Mouse (Mus musculus): ENCODE data around the gene Oxld1. TPM values are rescaled to one million over a fixed set of nuclear protein-coding genes. Genes with fewer than 3 reads are reported as not detected.

Oxld1 gene
- polyA plus RNA-seq, 2 experiments from 2014 or later = 7.5 to 8.5 TPM

DNA sequence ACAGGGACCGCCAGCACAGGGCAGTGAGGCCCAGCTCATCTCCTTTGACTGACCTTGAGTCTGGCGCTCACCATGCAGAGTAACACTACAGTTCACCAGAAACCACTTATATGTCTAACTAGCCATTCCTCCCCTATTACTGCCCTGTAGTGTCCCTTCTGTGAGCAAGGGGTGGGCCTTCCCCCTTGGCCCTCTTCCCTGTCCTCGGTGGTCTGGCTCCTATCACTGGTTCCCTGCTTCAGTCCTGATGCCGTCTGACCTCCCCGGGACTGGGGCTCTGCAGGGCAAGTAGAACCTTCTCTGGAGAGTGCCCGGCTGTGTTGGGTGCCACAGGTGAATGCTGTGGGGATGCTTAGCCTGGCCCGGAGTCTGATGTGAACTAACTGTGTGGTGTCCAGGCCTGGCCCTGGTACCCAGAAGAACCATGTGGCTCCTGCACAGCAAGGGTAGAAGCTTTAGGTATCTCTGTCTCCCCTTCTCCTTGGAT is 25.6 kb upstream of the Oxld1 start:
- ATAC-seq = no peak

- ATAC-seq = no peak
Observed at GRCm38 (mm10) chr11:120472052-120472451, 14.2 kb upstream of the Oxld1 start.

GRCm38 (mm10) chr11:120467736-120468092 is 9.8 kb upstream of the Oxld1 start:
- no peak for ATAC-seq

- ATAC-seq = peak; percentile 100
Observed at GRCm38 (mm10) chr11:120467051-120467735, 9.3 kb upstream of the Oxld1 start, which contains the start of gene Arl16. Gene Arl16, minus strand, starts transcription at chr11:120467607.

GRCm38 (mm10) chr11:120465521-120465920 is 7.7 kb upstream of the Oxld1 start:
- no peak for ATAC-seq

GRCm38 (mm10) chr11:120464365-120464764 is 6.5 kb upstream of the Oxld1 start:
- no peak for ATAC-seq

- no peak for ATAC-seq
Observed at GRCm38 (mm10) chr11:120463536-120463935, 5.7 kb upstream of the Oxld1 start.

- ATAC-seq = no peak
Observed at GRCm38 (mm10) chr11:120458847-120459597, 1.2 kb upstream of the Oxld1 start.

DNA sequence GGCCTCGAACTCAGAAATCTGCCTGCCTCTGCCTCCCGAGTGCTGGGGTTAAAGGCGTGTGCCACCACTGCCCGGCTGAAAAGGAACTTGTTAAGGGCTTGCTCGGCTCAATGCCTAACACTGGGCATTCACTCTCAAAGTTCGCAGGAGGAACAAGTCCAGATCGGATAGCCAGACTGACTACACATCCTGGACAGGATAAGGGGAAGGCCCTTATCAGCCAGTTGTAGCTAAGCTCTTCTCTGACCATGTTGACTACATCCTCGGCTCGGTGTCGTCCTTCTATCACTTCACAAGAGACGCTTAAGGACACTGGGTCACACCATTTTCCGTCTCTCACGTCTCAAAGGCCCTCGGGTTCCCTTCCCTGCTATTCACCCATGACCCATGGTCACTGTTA is 498 bp downstream of the Oxld1 start:
- ATAC-seq = peak; percentile 29

- ATAC-seq = no peak
Observed at GRCm38 (mm10) chr11:120455413-120455812, 2.5 kb downstream of the Oxld1 start.

- no peak for ATAC-seq
Observed at GRCm38 (mm10) chr11:120454965-120455364, 2.9 kb downstream of the Oxld1 start.

- ATAC-seq = no peak
Observed at GRCm38 (mm10) chr11:120453306-120453705, 4.6 kb downstream of the Oxld1 start, which contains the start of gene Pde6g. Gene Pde6g, minus strand, starts transcription at chr11:120453500.

DNA sequence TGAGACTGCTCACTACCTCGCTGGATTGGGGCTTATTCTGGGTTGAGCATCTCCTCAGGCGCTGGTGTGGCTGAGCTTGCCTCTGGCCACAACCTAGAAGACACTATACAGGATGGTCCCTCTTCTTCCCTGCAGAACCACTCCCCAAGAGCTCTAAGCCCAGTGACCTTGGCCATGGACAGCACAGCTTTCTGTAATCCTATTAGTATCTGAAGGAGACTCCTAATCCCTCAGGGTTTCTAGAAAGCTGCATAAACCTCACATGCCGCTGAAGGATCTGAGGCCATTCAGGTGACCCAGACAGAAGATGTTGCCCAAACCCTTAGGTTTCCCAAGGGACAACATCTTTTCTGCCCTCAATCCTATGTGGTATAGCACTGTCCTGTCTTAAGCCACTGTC is 5.6 kb downstream of the Oxld1 start:
- no peak for ATAC-seq

DNA sequence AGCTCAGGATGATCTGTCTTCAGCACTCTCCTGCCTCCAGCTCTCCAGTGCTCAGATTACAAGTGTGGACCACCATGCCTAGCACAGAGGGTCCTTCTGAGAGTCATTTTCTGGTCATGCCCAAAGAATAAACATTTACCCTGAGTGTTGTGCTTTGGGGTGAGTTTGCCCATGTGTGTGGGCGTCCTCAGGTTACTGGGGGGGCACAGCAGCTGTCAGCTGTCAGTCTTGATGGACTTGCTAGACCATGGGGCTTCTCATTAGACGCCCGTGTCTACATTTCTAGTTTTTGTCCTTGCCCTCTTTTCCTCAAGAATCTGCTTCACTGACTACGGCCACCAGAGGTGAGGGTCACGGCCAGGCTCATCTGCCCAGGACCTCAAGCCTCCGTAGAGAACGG is 10.7 kb downstream of the Oxld1 start:
- no peak for ATAC-seq

DNA sequence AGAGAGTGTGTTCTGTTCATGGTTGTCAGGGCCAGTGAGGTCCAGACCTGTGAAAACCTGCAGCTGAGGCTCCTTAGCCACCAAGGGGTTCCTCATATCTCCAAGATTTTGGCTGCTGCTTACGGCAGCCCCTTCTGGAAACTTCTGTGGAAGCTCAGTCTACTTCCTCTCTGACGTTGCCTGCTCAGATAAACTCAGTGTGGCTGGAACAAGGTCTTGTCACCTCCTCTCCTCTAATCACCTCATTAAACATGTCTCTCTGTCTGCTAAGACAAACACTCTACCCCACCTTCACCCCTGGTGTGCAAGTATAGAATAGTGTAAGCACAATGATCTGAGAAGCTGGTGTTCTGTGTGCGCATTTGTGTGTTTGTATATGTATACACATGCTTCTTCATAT is 12.4 kb downstream of the Oxld1 start:
- no peak for ATAC-seq

- no peak for ATAC-seq
Observed at GRCm38 (mm10) chr11:120444106-120444505, 13.8 kb downstream of the Oxld1 start.

DNA sequence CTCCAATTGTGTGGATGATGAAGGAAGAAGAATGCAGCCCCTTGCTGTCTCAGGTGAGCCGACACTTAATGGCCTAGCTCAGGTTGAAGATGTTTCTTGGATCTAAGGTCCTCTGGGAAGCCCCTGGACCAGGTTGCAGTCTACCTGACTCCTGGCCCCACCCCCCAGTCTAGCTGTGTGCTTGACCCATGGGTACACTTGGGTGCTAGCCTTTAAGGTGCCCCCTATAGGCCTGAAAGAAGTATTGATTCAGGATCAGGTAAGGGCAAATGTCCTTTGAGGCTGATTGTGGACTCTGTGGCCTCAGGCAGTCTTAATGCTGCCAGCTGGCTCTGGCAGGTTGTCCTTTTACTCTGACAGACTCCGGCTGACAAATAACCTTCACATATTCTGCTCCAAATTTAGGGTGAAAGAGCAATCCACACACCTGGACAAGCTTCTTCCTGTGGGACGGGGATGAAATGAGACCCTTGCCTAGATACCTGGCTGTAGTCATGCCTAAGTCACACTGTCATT is 15.0 kb downstream of the Oxld1 start:
- no peak for ATAC-seq

GRCm38 (mm10) chr11:120442344-120442743 is 15.5 kb downstream of the Oxld1 start, which contains the start of gene Tspan10:
Gene Tspan10, plus strand, starts transcription at chr11:120442644.
- ATAC-seq = no peak

DNA sequence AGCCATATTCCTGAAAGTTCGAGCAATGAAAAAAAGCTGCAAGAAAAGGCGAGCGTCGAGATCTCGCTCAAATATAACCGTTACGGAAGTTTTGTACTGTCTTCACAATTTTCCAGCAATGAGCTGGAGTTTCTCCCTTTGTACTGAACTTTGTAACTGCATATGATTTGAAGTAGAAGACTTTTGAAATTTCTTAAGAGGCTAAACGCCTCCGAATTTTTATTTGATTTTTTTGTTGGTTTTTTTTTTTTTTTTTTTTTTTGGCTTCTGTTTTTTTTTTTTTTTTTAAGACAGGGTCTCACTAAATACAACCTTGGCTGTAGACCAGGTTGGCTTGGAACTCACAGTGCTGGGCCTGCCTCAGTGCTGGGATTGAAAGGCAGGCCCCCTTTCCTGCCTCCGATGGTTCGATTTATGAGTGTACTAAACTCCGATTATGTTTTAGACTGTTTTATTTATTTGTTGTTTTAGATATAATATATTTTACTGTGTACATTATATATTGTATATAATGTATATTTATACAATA is 19.9 kb downstream of the Oxld1 start:
- ATAC-seq = no peak

DNA sequence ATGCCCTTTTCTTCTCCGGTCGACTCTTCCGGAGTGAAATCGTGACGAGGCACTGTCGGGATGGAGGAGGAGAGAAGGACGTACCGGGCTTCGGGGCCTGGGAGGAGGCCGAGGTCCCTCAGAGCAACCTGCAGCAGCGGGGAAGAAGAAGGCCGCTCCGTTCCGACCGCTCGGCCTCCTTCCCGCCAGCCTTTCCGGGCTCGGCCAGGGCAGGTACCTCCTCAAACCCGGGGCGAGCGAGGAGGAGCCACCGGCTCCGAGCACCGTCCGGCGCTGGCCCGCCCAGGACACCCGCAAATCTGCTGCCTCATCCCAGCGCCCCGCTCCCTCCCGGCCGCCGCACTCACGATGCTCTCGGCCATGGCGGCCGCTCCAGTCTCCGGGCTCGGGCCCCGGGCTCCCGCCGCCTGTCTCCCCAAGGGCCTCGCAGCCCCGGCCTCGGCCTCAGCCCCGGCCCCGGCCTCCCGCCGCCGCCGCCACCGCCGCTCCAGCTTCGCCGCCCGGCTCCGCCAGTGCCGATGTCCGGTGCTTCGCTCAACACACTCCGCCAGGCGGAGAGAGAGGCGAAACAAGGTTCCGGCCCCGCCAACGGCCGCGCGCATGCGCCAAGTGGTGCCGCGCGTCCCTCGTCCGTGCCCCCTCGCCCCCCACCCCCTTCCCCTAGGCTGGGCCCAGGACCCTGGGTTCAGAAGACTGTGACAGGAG is 20.6 kb downstream of the Oxld1 start, which contains the start of gene Nploc4:
Gene Nploc4 (minus strand): TSS at position 557 of the 705 bp plus-strand sequence.
- ATAC-seq = peak; percentile 36

GRCm38 (mm10) chr11:120426727-120427126 is 31.1 kb downstream of the Oxld1 start:
- no peak for ATAC-seq

GRCm38 (mm10) chr11:120423569-120424295 is 34.1 kb downstream of the Oxld1 start:
- ATAC-seq = no peak
